Mouse (Mus musculus): ENCODE measurements at regions not wholly inside any gene's neighbourhood (a gene's known extent, or its start where the extent isn't known, plus 50 kb on each side); places are given as distances from the start of the nearest gene placed in this dataset.

GRCm38 (mm10) chr17:87549568-87549967 lies 86.2 kb upstream of the Epcam start:
- no peak for TF ChIP-seq CTCF (IDR thresholded peaks at IDR 0.05)
- no peak for TF ChIP-seq EP300 (IDR thresholded peaks at IDR 0.05)
